Mouse (Mus musculus) lung, adult 2 months (tissue): Measurements from ENCODE around the gene 9430097D07Rik. TPM values are rescaled to one million over a fixed set of nuclear protein-coding genes. Genes with fewer than 3 reads are reported as not detected.

ENCODE experiments used
- DNase-seq: peaks from one replicate; pipeline ENCODE4 v3.0.0; 2022
- H3K4me1 ChIP-seq: fragments of 200-500 bp; 2 replicates; pipeline ENCODE4 v1.6.1; 2011; ENCODE audit warnings: low read length; ENCODE audit not compliant: control insufficient read depth, insufficient read depth
- H3K4me3 ChIP-seq: fragments of 200-500 bp; replicated peaks from 2 replicates; pipeline ENCODE3; 2011; ENCODE audit warnings: low read depth, mild to moderate bottlenecking, control low read depth, low read length; ENCODE audit errors: extremely low read depth
- CTCF ChIP-seq: fragments of 200-500 bp; IDR thresholded peaks from 2 replicates; pipeline ENCODE4 v1.5.1; 2011; ENCODE audit warnings: mild to moderate bottlenecking, low read length, control low read depth; ENCODE audit not compliant: insufficient read depth
- POLR2A ChIP-seq: fragments of 200-500 bp; IDR thresholded peaks from 2 replicates; pipeline ENCODE4 v1.6.1; 2011; ENCODE audit warnings: low read depth, mild to moderate bottlenecking, control low read depth, low read length, borderline replicate concordance; ENCODE audit errors: extremely low read depth
- WGBS: fragments of 180-500 bp; shearing (Covaris S2); methylation state at CpG from one replicate; pipeline ENCODE4 v1.1.7; 2018; 5-methylcytosine and 5-hydroxymethylcytosine counted together
- polyA plus RNA-seq: library from polyadenylated mRNA; depleted of rRNA; stranded (reverse); fragments of >200 nt; gene quantifications from 2 replicates; pipeline ENCODE4 v1.2.3, GENCODE M21; 2012

9430097D07Rik gene
- polyA plus RNA-seq, 1 experiment, result not detected

DNA sequence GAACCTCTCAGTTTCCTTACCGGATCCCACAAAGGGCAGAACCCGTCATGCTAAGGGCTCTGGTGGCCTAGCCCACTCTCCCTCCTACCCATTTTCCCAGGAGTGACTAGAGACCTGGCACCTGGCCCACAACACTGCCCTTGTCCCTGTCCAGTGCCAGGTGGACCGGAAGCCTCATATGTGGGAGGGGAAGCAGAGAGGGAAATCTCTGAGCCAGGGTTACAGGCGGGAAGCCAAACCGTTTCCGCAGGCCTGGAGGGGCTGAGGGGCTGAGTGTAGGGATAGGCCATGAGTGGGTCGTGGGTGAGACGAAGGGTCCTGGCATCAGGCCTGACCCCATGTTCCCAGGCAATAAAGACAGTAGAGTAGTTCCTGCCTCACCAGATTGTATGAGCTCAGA, 23.0 kb upstream of the 9430097D07Rik start:
- TF ChIP-seq POLR2A (no peak), CTCF (no peak)
- peaks cover 6% of the 10 kb centered on the region for H3K4me1 ChIP-seq
- no peak for DNase-seq
- 60% methylated on average over 8 of the region's 8 CpGs for WGBS
- no peak overlapping the region for H3K4me3 ChIP-seq

DNA sequence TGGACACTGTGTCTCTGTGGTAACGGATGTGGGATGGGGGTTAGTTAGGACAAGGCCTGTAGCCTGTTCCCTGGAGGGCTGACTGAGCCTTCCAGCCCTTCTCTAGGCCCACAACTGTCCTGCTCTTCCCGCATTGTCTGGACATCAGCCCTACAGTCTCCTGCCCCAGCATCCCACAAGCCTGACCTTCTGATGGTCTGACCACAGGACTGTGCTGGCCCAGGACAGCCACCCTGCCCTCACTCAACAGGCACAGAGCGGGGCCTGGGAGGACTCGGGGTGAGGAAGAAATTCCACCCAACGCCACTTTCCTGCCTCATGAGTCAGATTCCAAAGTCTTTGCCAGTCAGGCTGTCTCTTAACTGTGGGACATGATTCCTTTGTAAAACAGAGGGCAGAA, 22.2 kb upstream of the 9430097D07Rik start:
- DNase-seq, result no peak
- 86% methylated on average over 5 of the region's 5 CpGs for WGBS
- peaks cover 6% of the 10 kb centered on the region for H3K4me1 ChIP-seq
- TF ChIP-seq CTCF, result no peak
- TF ChIP-seq POLR2A, result no peak
- no peak overlapping the region for H3K4me3 ChIP-seq

DNA sequence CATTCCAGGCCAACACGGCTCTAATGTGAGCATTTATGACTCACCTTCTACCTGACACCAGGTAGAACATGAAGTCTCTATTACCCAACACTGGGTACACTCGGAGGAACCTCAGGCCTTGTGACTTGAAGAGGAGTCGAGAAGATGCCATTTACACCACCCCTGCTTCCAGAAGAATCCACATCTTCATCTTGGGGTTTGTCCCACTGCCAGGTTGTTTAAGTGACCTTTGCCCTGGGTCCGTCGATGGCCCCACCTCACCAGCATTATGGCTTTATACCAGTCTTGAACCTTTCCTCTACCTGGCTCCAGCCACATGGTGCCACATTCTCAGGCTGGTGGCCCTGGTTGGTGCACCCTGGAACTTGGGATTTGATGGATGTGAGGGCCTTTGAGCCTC, 21.8 kb upstream of the 9430097D07Rik start:
- WGBS, result 76% methylated on average over 5 of the region's 5 CpGs
- peak; percentile 2 for DNase-seq
- Histone ChIP-seq H3K4me1 (peaks cover 6% of the 10 kb centered on the region), H3K4me3 (no peak overlapping the region)
- TF ChIP-seq POLR2A (no peak), CTCF (no peak)

DNA sequence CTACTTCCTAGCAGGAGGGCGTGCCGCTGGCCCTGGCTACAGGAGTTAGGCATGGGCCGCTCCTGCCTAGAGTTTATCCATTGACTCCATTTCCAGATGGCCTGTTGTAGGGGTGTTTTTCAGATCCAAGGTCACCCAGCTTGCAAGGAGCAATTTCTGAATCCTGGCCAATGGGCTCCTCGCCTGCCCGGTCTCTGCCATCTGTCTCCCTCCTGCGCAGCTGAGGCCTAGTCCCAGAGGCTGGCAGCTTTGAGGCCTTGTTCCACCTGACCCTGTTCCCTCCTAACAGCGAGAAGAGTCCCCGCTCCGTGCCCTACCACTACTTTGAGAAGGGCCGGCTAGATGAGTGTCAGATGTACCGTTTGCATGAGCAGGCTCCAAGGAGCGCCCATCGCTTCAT, 21.2 kb upstream of the 9430097D07Rik start:
- Histone ChIP-seq H3K4me1 (peaks cover 3% of the 10 kb centered on the region), H3K4me3 (no peak overlapping the region)
- no peak for TF ChIP-seq CTCF
- no peak for TF ChIP-seq POLR2A
- DNase-seq, result no peak
- 91% methylated on average over 13 of the region's 13 CpGs for WGBS

DNA sequence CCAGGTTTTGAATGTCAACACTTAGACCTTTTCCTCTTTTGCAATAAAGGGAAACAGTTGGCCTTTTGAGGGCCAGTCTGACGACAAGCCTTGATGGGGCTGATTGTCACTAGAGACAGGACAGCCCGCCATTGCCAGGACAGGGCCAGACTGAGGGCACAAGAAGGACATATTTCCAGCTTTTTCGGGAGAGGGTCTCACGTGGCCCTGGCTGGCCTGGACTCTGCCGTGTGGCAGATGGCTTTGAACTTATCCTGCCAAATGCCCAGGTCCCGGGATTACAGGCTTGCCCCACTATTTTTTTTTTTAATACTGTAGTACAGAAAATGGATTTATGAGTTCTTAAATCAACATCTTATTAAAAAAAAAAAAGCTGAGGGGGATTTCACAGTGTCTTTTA, 15.8 kb upstream of the 9430097D07Rik start:
- Histone ChIP-seq H3K4me1 (peaks cover 13% of the 10 kb centered on the region), H3K4me3 (no peak overlapping the region)
- TF ChIP-seq CTCF (no peak), POLR2A (no peak)
- WGBS, result 55% methylated on average over 6 of the region's 6 CpGs
- no peak for DNase-seq

DNA sequence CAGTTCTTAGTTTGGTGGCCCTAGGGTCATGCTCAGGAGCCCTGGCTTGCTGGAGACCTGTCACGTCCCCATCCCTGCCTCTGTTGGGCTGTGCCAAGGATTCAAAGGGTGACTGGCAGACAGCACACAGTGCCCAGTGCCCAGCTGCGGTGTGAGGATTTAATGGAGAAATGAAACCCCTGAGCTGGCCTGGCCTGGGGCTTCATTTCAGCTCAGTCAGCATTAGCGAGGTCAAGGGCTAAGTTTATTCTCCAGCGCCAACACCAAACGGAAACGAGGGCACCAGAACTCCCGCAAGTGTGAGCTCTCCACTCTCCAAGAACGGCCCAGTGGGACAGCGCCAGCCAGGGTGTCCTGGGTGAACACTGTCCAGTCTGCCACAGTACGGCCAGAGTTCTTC, 14.7 kb upstream of the 9430097D07Rik start:
- Histone ChIP-seq H3K4me1 (peaks cover 13% of the 10 kb centered on the region), H3K4me3 (no peak overlapping the region)
- TF ChIP-seq CTCF (no peak), POLR2A (no peak)
- WGBS, result 55% methylated on average over 10 of the region's 10 CpGs
- no peak for DNase-seq

DNA sequence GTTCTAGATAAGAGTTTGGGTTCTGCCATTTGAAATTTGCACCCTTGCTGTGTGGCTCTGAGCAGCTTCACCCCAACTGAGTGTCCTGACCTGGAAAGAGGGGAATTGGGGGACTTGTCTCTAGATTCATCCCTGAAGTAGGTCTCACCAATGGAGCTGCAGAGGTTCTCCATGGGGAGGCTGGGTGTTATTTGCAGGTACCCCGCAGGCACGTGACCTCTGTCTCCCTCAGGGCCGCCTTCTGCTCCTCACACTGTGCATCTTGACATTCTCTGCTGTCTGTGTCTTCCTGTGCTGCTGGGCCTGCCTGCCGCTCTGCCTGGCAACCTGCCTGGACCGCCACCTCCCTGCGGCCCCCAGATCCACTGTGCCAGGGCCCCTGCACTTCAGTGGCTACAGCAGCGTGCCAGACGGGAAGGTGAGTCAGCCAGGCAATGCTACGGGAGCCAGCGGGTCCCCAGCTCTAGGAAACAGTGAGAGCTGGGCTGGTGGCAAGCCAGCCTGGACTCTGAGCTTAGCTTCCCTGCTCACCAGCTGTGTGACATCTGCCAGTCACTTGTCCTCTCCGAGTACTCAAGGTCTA, 13.8 kb upstream of the 9430097D07Rik start:
- 33% methylated on average over 11 of the region's 11 CpGs for whole genome bisulfite sequencing
- DNase-seq, result no peak
- TF ChIP-seq POLR2A, result no peak
- TF ChIP-seq CTCF, result no peak
- Histone ChIP-seq H3K4me3 (no peak overlapping the region), H3K4me1 (peaks cover 13% of the 10 kb centered on the region)

DNA sequence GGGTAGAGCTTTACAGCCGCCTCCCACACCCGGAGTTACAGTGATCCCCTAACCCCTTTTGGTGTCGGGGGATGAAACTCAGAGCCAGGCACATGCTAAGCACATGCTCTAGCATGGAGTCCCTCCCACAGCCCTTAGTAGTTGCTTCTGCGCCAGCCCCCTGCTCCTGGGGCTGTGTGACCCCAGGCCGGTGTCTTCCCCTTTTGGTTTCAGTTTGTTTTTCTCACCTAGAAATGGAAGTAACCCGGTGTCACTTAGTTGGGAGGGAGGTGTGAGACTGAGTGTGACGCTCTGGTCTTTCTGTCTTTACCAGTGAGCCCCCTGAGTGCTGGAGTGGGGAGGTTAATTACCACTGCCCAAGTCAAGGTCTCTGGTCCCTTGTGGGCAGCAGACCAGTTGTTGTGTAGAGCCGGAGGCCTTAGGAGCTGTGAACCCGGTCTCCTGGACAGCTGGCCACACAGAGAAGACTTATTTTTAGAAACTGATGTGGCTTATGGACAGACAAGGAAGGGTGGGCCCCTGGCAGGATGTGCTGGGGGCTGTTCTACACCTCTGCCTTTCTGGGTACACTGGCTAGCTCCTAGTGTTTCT, 12.3 kb upstream of the 9430097D07Rik start:
- Histone ChIP-seq H3K4me3 (peak overlapping the region; percentile 91), H3K4me1 (peaks cover 17% of the 10 kb centered on the region)
- no peak for DNase-seq
- 9% methylated on average over 9 of the region's 9 CpGs for WGBS
- TF ChIP-seq POLR2A, result peak; percentile 33; the same call in 1 of the 2 replicates
- no peak for TF ChIP-seq CTCF

DNA sequence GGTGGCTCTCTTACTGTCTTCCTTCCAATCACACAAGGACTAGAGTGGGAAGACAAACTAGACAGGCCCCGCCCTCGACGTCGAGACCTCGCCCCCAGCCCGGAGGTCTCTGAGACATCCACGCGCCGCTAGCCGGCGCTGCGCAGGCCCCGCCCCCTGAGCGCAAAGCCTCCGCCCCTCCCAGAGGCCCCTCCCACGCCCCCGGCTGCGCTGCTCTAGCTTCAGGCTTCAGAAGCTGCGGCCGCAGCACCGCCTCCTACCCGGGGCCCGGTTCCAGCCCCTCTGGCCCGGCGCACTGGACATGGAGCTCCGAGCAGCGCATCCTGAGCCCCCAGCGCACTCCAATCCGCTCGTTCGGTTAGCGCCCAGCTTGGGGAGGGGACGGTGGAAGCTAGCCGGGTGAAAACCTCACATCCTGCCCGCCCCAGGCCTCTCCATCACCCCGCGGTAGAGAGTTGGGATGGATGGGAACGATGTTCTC, 11.4 kb upstream of the 9430097D07Rik start, which contains the start of gene St6galnac4:
Gene St6galnac4 (plus strand): TSS at position 225 of the 481 bp plus-strand sequence.
- DNase-seq, result peak; percentile 83
- H3K4me1 ChIP-seq, result peaks cover 17% of the 10 kb centered on the region
- TF ChIP-seq CTCF, result no peak
- TF ChIP-seq POLR2A, result peak; percentile 60
- peak within 1 kb of the TSS; percentile 91 for H3K4me3 ChIP-seq
- 1% methylated on average over 38 of the region's 38 CpGs for WGBS
